Mouse (Mus musculus): ENCODE results near the gene Pde4d. TPM values are rescaled to one million over a fixed set of nuclear protein-coding genes. Genes with fewer than 3 reads are reported as not detected.
A peak's percentile ranks its signal among the peaks of the same experiment; 100 is the strongest.

The Pde4d gene
- total and polyA plus RNA-seq, 3 experiments = 18.5 to 18.8 TPM; not detected in 1

GRCm38 (mm10) chr13:109776116-109776515, 1326.4 kb downstream of the Pde4d start (continued):
- peak; percentile 20; the same call in 1 of the 2 replicates for TF ChIP-seq SIN3A (IDR thresholded peaks at IDR 0.05; ENCODE audit: low read length)
- no peak for TF ChIP-seq GATA1 (IDR thresholded peaks at IDR 0.05; ENCODE audit: low read depth, low read length)

GRCm38 (mm10) chr13:109776995-109777394, 1327.2 kb downstream of the Pde4d start:
- no peak for TF ChIP-seq GABPA (IDR thresholded peaks at IDR 0.05; ENCODE audit: low read depth, low read length)
- no peak for TF ChIP-seq CHD1 (IDR thresholded peaks at IDR 0.05; ENCODE audit: low read depth, low read length)
- TF ChIP-seq NELFE (IDR thresholded peaks at IDR 0.05; ENCODE audit: low read depth, low read length) = no peak
- TF ChIP-seq MAX (IDR thresholded peaks at IDR 0.05; ENCODE audit: low read length) = no peak
- TF ChIP-seq MEF2A (IDR thresholded peaks at IDR 0.05; ENCODE audit: extremely low read depth, insufficient replicate concordance, low read depth, low read length, poor library complexity, severe bottlenecking) = no peak
- no peak for TF ChIP-seq ZKSCAN1 (IDR thresholded peaks at IDR 0.05; ENCODE audit: low read depth, low read length)
- no peak for TF ChIP-seq EP300 (IDR thresholded peaks at IDR 0.05; ENCODE audit: low read depth in 1 of 2, low read length in 2 of 2)
- TF ChIP-seq MYC (IDR thresholded peaks at IDR 0.05; ENCODE audit: low read depth, low read length) = no peak
- TF ChIP-seq ETS1 (IDR thresholded peaks at IDR 0.05; ENCODE audit: low read depth, low read length) = no peak
- no peak for TF ChIP-seq MAZ (IDR thresholded peaks at IDR 0.05; ENCODE audit: low read depth, low read length)
- TF ChIP-seq E2F4 (IDR thresholded peaks at IDR 0.05; ENCODE audit: borderline replicate concordance, low read depth, low read length) = no peak
- TF ChIP-seq CHD2 (IDR thresholded peaks at IDR 0.05; ENCODE audit: low read length) = no peak
- TF ChIP-seq POLR2AphosphoS5 (IDR thresholded peaks at IDR 0.05; ENCODE audit: borderline replicate concordance, low read depth, low read length) = no peak
- TF ChIP-seq MYB (IDR thresholded peaks at IDR 0.05; ENCODE audit: low read depth, low read length) = no peak
- no peak for TF ChIP-seq JUND (IDR thresholded peaks at IDR 0.05; ENCODE audit: low read depth, low read length)
- TF ChIP-seq ELF1 (IDR thresholded peaks at IDR 0.05; ENCODE audit: low read depth, low read length) = no peak
- no peak for TF ChIP-seq CTCF (IDR thresholded peaks at IDR 0.05 in 2 of 3, conservative IDR thresholded peaks at IDR 0.05 in 1 of 3; ENCODE audit: control insufficient read depth in 1 of 3, insufficient read depth in 1 of 3, low read depth in 2 of 3, low read length in 3 of 3, poor library complexity in 1 of 3, severe bottlenecking in 1 of 3)
- no peak for TF ChIP-seq ZMIZ1 (IDR thresholded peaks at IDR 0.05; ENCODE audit: low read depth, low read length)
- no peak for TF ChIP-seq USF2 (IDR thresholded peaks at IDR 0.05; ENCODE audit: borderline replicate concordance in 1 of 2, insufficient read depth in 1 of 2, low read depth in 1 of 2, low read length in 2 of 2)
- no peak for TF ChIP-seq TCF12 (IDR thresholded peaks at IDR 0.05; ENCODE audit: low read depth, low read length)
- H3K27ac ChIP-seq (ENCODE audit: control insufficient read depth, low read depth, low read length) = no peak overlapping the region
- H3K36me3 ChIP-seq (ENCODE audit: control insufficient read depth in 1 of 2, insufficient read depth in 2 of 2, low read length in 2 of 2) = peaks cover 13 to 20% of the 10 kb centered on the region in 2 experiments
- H3K4me1 ChIP-seq (ENCODE audit: control insufficient read depth in 1 of 2, insufficient read depth in 2 of 2, low read length in 2 of 2) = peaks cover 7 to 8% of the 10 kb centered on the region in 2 experiments
- no peak overlapping the region for H3K4me3 ChIP-seq (ENCODE audit: control insufficient read depth in 1 of 2, insufficient read depth in 1 of 2, low read depth in 2 of 2, low read length in 2 of 2)
- H3K27me3 ChIP-seq (ENCODE audit: control insufficient read depth in 1 of 2, insufficient read depth in 2 of 2, low read length in 2 of 2) = no peaks in the 10 kb centered on the region
- H3K9ac ChIP-seq (ENCODE audit: control insufficient read depth, low read depth, low read length, poor library complexity, severe bottlenecking) = no peak overlapping the region
- DNase-seq (ENCODE audit: low read depth, low spot score) = no peak
- H3K79me2 ChIP-seq (ENCODE audit: control insufficient read depth, insufficient read depth, low read length, poor library complexity) = no peaks in the 10 kb centered on the region
- H3K9me3 ChIP-seq (replicated peaks; ENCODE audit: insufficient read depth, low read length) = no peaks in the 10 kb centered on the region

Data from MEL (cell line).